Mouse (Mus musculus) cerebellum, adult 8-10 months (tissue): ENCODE measurements around the gene Gne.
A peak's percentile ranks its signal among the peaks of the same experiment; 100 is the strongest.

ENCODE experiments used
- DNase-seq: peaks from one replicate; pipeline ENCODE4 v3.0.0; 2022

The Gne gene

DNA sequence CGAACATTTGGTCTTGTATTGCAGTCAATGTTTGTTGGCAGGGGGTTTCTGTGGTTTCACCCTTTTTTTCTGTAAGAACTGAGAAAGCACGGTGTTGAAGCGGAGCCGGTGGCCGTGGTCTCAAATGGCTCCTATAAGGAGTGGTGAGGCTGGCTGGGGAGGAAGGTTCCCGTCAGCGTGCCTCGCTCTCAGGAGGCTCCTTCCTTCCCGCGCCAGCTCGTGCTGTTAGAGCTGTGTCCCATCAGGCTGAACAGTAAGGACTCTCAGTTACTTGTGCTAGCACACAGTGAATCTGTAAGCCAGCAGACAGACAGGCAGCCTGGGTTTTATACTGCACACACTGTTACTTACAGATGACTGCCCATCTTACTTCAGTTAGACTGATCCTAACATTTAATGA lies 61.2 kb downstream of the Gne start:
- no peak for DNase-seq

DNA sequence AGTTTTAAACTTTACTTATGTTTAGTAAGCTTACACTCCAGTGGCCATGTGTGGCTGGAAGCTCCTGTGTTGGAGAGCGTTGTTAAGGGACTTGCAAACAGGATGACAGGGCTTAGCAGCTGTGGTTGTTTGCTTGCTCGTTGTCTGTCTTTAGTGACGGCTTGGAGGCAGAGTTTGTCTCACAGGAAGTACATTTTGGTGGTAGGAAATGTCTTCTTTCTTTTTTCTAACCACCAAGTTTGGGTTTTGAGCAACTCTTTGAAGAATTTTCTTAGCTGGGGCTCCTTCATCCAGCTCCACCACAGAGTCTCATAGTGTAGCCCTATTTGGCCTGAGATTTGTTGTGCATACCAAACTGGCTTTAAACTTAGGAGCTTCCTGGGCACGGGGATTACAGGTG lies 61.7 kb downstream of the Gne start:
- DNase-seq, result no peak

- no peak for DNase-seq
These were observed 67.2 kb downstream of the Gne start for GRCm38 (mm10) chr4:44016791-44017190.

- no peak for DNase-seq
These were observed 67.9 kb downstream of the Gne start for GRCm38 (mm10) chr4:44016071-44016470.

DNA sequence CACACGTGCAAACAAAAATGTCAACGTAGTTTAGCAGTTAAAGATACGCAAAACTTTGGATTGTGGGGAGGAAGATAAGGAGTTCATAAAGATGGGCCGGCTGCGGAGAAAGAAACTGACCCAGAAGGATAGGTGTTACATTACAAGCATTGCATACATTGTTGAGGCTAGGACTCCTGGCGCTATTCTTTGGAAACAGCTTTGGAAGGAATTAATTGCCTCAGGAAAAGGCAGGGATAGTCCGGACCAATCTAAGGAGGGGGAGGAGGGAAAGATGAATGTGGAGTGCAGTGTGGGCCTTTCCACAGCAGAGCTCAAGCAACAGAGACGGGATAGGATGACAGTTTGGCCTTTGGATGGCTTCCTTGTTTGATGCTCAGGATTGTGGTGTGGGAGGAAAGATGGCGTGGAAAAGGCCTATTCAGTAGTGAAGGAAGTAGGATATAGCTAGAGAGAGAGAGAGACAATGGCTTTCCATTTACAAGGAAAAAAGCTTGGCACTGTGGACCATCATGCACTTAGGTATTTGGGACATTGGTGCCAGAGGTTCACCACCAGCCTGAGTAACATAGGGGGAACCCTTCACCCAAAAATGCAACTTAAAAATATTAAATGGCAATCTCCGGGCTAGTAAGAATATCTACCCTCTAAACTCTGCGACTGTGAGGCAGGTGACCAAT lies 70.4 kb downstream of the Gne start:
- DNase-seq, result no peak

DNA sequence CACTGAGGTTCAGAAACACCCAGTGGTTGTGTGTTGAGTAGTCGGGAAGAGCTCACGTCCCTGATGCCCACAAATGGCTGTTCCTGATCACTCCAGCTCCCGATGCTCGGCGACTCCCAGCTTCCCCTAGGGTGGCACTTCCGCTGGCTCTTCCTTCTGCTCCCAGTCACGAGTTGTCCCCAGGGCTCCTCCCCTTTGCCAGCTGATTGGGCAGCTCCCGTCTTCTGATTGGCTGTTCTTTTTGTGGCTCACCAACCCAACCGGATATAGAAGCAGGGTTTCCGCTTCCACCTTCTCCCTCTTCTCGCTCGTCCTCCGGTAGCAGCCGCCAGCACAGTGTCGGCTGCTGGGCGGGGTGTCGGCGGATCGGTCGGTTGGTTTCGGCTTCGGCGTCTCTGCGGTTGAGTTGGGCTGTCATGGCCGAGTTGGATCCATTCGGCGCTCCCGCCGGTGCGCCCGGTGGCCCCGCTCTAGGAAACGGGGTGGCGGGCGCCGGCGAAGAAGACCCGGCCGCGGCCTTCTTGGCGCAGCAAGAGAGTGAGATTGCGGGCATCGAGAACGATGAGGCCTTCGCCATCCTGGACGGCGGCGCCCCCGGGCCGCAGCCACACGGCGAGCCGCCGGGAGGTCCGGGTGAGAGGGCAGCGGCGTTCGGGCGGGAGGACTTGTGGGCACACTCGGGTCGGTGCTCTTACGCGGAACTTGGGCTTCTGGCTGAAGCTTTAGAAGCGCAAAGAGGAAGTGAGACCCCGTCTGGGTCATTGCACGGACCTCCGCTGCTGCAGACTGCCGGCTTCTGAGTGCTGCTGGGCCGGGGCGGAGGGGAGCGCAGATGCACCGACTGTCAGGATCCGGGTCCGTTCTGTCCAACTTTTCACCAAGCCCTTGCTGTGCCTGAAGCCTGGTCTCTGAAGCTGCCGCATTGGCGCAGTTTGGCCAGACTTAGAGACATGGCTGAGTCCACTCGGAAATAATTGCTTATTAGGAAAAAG lies 71.3 kb downstream of the Gne start:
- DNase-seq, result peak; percentile 87

DNA sequence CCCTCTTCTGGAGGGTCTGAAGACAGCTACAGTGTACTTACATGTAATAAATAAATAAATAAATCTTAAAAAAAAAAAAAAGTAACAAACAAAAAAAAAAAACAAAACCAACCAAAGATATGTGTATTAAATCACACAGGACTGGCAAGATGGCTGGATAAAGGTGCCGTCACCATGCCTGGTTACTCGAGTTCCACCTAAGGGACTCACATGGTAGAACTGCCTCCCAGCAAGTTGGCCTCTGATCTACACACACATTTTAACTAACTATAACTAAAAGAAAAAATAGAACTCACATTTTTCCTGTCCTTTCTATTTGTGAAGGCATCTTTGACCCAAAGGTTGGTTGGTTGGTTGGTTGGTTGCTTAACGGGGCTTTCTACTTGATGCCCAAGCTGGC lies 72.2 kb downstream of the Gne start:
- no peak for DNase-seq

GRCm38 (mm10) chr4:44010893-44011292 lies 73.1 kb downstream of the Gne start:
- DNase-seq, result no peak

- DNase-seq, result no peak
These were observed 73.8 kb downstream of the Gne start for GRCm38 (mm10) chr4:44010176-44010575.

DNA sequence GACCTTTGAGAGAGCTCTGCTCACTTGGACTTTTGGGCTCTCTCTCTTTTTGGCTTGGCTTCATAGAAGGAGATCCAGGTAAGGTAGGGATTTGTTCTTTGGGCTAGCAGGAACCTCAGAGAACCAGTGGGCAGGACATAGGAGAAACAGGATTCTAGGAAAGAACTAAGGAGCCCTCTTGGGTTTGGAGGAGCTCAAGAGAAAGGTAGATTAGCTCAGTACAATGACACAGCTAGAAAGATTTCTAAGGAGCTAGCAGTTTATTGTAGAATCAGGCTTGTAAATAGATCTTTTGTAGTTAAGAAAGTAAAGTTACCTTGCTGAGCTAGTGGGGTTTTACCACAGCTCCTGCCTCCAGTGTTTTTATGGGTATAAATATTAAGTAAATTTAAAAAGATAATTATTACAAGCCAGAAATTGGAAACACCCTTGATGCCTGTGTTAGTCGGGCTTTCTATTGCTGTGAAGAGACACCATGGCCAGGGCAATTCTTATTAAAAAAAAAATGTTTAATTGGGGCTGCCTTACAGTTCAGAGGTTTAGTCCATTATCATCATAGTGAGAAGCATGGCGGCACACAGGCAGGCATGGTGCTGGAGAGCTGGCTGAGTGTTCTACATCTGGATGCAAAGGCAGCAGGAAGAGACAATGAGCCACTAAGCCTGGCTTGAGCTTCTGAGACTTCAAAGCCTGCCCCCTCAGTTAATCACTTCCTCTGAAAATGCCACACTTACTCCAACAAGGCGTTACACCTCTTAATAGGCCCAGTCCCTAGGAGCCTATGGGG lies 79.2 kb downstream of the Gne start:
- no peak for DNase-seq

GRCm38 (mm10) chr4:44004126-44004525 lies 79.9 kb downstream of the Gne start, which contains the start of gene Clta:
Clta (plus strand) TSS chr4:44004452.
- no peak for DNase-seq

GRCm38 (mm10) chr4:44003622-44004021 lies 80.4 kb downstream of the Gne start:
- DNase-seq, result no peak

GRCm38 (mm10) chr4:43994342-43994741 lies 89.6 kb downstream of the Gne start:
- no peak for DNase-seq

DNA sequence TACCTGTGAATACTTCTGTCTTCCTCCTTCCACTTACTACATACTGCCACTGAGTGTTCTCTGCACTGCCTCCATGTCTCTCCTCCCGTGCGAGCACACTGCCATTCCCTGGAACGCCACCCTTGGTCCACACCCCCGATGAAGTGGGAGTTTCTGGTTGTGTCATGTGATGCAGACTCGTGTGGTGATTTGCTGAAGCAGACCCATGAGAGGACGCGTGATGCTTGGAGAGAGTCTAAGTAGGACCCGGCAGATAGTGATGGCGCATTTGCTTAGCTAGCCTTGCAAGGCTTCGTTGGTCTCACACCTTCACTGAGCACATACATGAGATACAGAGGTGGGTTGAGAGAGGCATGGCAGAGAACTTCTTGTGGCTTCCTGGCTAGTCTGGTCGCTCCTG lies 90.9 kb downstream of the Gne start:
- DNase-seq, result no peak

GRCm38 (mm10) chr4:43988976-43989375 lies 95.0 kb downstream of the Gne start:
- no peak for DNase-seq

DNA sequence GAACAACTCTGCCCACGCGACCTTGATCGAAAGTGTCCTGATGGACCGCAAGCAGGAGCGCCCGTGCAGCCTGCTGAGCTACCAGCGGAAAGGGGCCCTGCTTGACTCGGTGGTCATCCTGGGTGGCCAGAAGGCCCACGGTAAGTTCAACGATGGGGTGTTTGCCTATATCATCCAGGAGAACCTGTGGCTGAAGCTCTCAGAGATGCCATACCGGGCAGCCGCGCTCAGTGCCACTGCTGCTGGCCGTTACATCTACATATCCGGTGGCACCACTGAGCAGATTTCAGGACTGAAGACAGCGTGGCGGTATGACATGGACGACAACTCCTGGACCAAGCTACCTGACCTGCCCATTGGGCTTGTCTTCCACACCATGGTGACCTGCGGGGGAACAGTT lies 99.7 kb downstream of the Gne start:
- no peak for DNase-seq
